Mouse (Mus musculus) myocyte (in vitro differentiated cells): ENCODE measurements around the gene Bpifa6. TPM values are rescaled to one million over a fixed set of nuclear protein-coding genes. Genes with fewer than 3 reads are reported as not detected.

Experiments used
- H3K27me3 ChIP-seq: one replicate; pipeline ENCODE4 v1.6.1; 2011; ENCODE audit not compliant: control insufficient read depth, insufficient read depth, insufficient read length
- H3K36me3 ChIP-seq: one replicate; pipeline ENCODE4 v1.6.1; 2011; ENCODE audit not compliant: control insufficient read depth, insufficient read depth
- H3K4me2 ChIP-seq: one replicate; pipeline ENCODE4 v1.6.1; 2011; ENCODE audit warnings: low read depth, control low read depth
- H3K4me3 ChIP-seq: one replicate; pipeline ENCODE4 v1.5.1; 2011; ENCODE audit warnings: mild to moderate bottlenecking, control low read depth, moderate library complexity
- H3K79me2 ChIP-seq: one replicate; pipeline ENCODE4 v1.6.1; 2011; ENCODE audit not compliant: control insufficient read depth, insufficient read depth
- H3ac ChIP-seq: one replicate; pipeline ENCODE4 v1.6.1; 2011; ENCODE audit not compliant: control insufficient read depth, insufficient read length
- CEBPB ChIP-seq: IDR thresholded peaks from 2 replicates; pipeline ENCODE4 v1.6.1; 2011; ENCODE audit warnings: mild to moderate bottlenecking, moderate library complexity; ENCODE audit not compliant: poor library complexity, insufficient read depth, severe bottlenecking
- E2F4 ChIP-seq: IDR thresholded peaks from one replicate; pipeline ENCODE4 v1.6.1; 2011; ENCODE audit warnings: mild to moderate bottlenecking, control low read depth, moderate library complexity; ENCODE audit not compliant: insufficient read depth
- MAX ChIP-seq: IDR thresholded peaks from one replicate; pipeline ENCODE4 v1.6.1; 2011; ENCODE audit warnings: low read depth, mild to moderate bottlenecking, control low read depth
- MYOD1 ChIP-seq, 3 experiments: IDR thresholded peaks; one replicate each; pipeline ENCODE4 v1.6.1; 2011; ENCODE audit warnings: control low read depth in 2 of 3, low read depth in 2 of 3, mild to moderate bottlenecking in 2 of 3, moderate library complexity in 1 of 3; ENCODE audit not compliant: insufficient read length in 2 of 3, control insufficient read depth in 1 of 3
- MYOG ChIP-seq, 3 experiments: IDR thresholded peaks; one replicate each; pipeline ENCODE4 v1.6.1; 2011; ENCODE audit warnings: control low read depth in 2 of 3, low read depth in 2 of 3, mild to moderate bottlenecking in 2 of 3; ENCODE audit not compliant: insufficient read length in 2 of 3, control insufficient read depth in 1 of 3, insufficient read depth in 1 of 3
- POLR2A ChIP-seq: IDR thresholded peaks from one replicate; pipeline ENCODE4 v1.6.1; 2011; ENCODE audit warnings: low read depth, mild to moderate bottlenecking, control low read depth, moderate library complexity; ENCODE audit not compliant: insufficient read length
- POLR2AphosphoS2 ChIP-seq: IDR thresholded peaks from one replicate; pipeline ENCODE4 v1.6.1; 2011; ENCODE audit warnings: low read depth, control low read depth; ENCODE audit not compliant: insufficient read length
- REST ChIP-seq: IDR thresholded peaks from one replicate; pipeline ENCODE4 v1.6.1; 2011; ENCODE audit warnings: mild to moderate bottlenecking, control low read depth, moderate library complexity; ENCODE audit not compliant: insufficient read depth, insufficient read length
- SRF ChIP-seq: IDR thresholded peaks from one replicate; pipeline ENCODE4 v1.6.1; 2011; ENCODE audit warnings: low read depth; ENCODE audit not compliant: control insufficient read depth, insufficient read length
- TCF12 ChIP-seq: IDR thresholded peaks from one replicate; pipeline ENCODE4 v1.6.1; 2011; ENCODE audit warnings: mild to moderate bottlenecking, control low read depth; ENCODE audit not compliant: poor library complexity, insufficient read depth, severe bottlenecking
- TCF3 ChIP-seq: IDR thresholded peaks from one replicate; pipeline ENCODE4 v1.6.1; 2011; ENCODE audit warnings: low read depth, control low read depth; ENCODE audit not compliant: insufficient read length
- USF1 ChIP-seq: IDR thresholded peaks from one replicate; pipeline ENCODE4 v1.6.1; 2011; ENCODE audit warnings: low read depth, mild to moderate bottlenecking, control low read depth, moderate library complexity
- polyA plus RNA-seq: library from polyadenylated mRNA; unstranded; fragments of >200 nt; fragmentation: generic; extraction: Trizol; gene quantifications from one replicate; pipeline ENCODE4 v1.2.1, GENCODE M21; 2012; ENCODE audit warnings: missing spikeins

The Bpifa6 gene
- polyA plus RNA-seq: not detected

DNA sequence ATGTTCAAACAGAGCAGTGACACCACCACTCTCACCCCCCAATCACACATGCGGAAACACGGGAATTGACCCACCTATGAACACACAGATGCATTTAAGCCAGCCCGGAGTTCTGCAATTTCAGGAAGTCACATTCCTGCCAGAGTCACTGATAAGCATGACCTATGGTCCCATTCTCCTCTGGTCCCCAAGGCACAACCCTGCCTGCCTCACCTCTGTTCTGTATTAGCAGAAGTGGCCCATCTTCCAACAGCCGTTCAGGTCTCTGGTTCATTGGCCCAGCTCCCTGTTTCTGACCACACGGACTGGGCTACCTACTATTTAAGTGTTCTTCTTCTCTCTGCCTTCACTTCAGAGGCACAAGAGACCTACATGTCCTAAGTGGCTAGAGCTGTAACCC, at the start of gene Bpifa6:
Gene Bpifa6, plus strand, starts transcription at position 364 of the 400 bp plus-strand sequence.
- Histone ChIP-seq H3K4me3 (no peak within 1 kb of the TSS), H3ac (no peak within 1 kb of the TSS)
- TF ChIP-seq POLR2A (no peak), USF1 (no peak), CEBPB (no peak), TCF3 (no peak), SRF (no peak), TCF12 (no peak)

DNA sequence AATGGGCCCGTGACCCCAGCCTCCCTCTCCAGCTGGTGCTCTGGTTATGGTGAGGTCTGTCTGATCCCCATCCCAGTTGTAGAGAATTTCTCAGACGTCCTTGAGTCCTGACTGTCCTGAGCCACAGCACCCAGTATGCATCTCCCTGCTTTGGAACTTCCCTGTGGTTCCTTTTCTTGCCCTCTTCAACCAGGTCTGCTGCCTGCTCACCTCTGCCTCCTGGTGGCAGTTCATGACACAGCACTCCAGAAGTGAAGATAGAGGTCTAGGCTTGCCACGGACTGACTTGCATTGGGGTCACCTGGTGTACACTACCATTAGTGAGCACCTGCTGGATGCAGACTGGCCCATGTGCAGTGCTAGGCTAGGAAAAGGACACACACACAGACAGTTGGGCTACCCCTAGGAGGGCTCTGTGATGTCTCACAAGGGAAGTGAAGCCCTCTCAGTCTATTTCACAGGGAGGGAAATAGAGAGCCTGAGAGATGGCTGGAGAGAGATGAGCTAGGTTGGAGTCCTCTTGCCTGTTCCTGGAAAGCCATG, 44.8 kb upstream of the Bpifa6 start:
- Histone ChIP-seq H3K4me2 (no peak overlapping the region), H3K36me3 (no peaks in the 10 kb centered on the region), H3K79me2 (no peaks in the 10 kb centered on the region), H3K27me3 (no peaks in the 10 kb centered on the region), H3K4me3 (no peak overlapping the region), H3ac (no peak overlapping the region)
- TF ChIP-seq E2F4: no peak
- no peak for TF ChIP-seq TCF3
- TF ChIP-seq POLR2AphosphoS2: no peak
- TF ChIP-seq POLR2A: no peak
- no peak for TF ChIP-seq USF1
- TF ChIP-seq REST: no peak
- no peak for TF ChIP-seq MYOD1 (IDR thresholded peaks at IDR 0.05; ENCODE audit: control insufficient read depth in 1 of 3, insufficient read length in 2 of 3, low read depth in 2 of 3)
- no peak for TF ChIP-seq CEBPB
- TF ChIP-seq TCF12: no peak
- TF ChIP-seq SRF: no peak
- TF ChIP-seq MAX: no peak
- no peak for TF ChIP-seq MYOG (IDR thresholded peaks at IDR 0.05; ENCODE audit: control insufficient read depth in 1 of 3, insufficient read depth in 1 of 3, insufficient read length in 2 of 3, low read depth in 2 of 3)

More for the DNA sequence above, at the start of gene Bpifa6:
- Histone ChIP-seq H3K79me2 (no peaks in the 10 kb centered on the region), H3K4me2 (no peak within 1 kb of the TSS), H3K36me3 (no peaks in the 10 kb centered on the region), H3K27me3 (no peaks in the 10 kb centered on the region)

DNA sequence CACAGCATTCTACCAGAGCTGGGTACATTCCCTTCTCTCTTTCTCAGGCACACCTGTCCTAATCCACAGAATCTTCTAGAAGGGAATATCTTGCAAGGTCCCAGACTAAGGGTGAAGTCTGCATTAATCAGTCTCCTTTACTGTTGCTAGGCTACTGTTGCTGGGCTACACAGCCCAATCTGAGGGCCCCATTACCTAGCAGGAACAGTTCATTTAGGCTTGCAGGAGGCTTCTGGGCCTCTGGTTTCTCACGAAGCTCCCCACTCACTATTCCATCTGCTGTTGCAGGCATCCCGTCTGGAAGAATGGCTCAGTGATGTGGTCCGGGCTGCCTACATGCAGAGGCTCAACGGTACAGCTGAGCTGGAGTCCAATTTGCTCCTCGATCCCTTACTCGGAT, 43.6 kb upstream of the Bpifa6 start:
- no peak overlapping the region for H3K4me3 ChIP-seq
- H3K4me2 ChIP-seq: no peak overlapping the region
- no peak for TF ChIP-seq POLR2A
- no peak for TF ChIP-seq REST
- no peak for TF ChIP-seq POLR2AphosphoS2
- no peak for TF ChIP-seq MYOD1 (IDR thresholded peaks at IDR 0.05; ENCODE audit: control insufficient read depth in 1 of 3, insufficient read length in 2 of 3, low read depth in 2 of 3)
- no peak for TF ChIP-seq USF1
- TF ChIP-seq TCF12: no peak
- TF ChIP-seq MYOG (IDR thresholded peaks at IDR 0.05; ENCODE audit: control insufficient read depth in 1 of 3, insufficient read depth in 1 of 3, insufficient read length in 2 of 3, low read depth in 2 of 3): no peak
- TF ChIP-seq CEBPB: no peak
- no peak overlapping the region for H3ac ChIP-seq
- H3K27me3 ChIP-seq: no peaks in the 10 kb centered on the region
- H3K79me2 ChIP-seq: no peaks in the 10 kb centered on the region
- H3K36me3 ChIP-seq: no peaks in the 10 kb centered on the region

DNA sequence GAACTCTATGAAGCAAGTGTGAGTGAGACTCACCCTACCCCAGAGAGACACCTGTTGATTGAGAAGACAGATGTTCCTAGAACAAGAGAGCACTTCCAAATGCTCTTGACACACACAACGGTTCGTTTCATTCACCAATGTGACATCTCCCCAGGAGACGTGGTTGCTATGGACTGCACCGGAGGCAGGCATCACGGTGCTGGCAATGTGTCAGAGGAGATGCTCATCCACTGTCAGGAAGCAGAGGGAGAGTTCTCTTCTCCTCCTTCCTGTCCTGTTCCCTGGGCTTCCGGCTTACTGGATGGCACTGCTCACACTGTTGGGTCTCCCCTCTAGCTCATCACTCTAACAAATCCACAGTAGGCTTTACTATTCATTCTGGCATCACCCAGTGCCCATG, 41.4 kb upstream of the Bpifa6 start:
- Histone ChIP-seq H3K4me3 (no peak overlapping the region), H3K36me3 (no peaks in the 10 kb centered on the region), H3K4me2 (no peak overlapping the region), H3ac (no peak overlapping the region), H3K27me3 (no peaks in the 10 kb centered on the region), H3K79me2 (no peaks in the 10 kb centered on the region)
- TF ChIP-seq POLR2AphosphoS2 (no peak), TCF12 (no peak), TCF3 (no peak), CEBPB (no peak), E2F4 (no peak), POLR2A (no peak), SRF (no peak), MYOD1 (IDR thresholded peaks at IDR 0.05; ENCODE audit: control insufficient read depth in 1 of 3, insufficient read length in 2 of 3, low read depth in 2 of 3) (no peak)

DNA sequence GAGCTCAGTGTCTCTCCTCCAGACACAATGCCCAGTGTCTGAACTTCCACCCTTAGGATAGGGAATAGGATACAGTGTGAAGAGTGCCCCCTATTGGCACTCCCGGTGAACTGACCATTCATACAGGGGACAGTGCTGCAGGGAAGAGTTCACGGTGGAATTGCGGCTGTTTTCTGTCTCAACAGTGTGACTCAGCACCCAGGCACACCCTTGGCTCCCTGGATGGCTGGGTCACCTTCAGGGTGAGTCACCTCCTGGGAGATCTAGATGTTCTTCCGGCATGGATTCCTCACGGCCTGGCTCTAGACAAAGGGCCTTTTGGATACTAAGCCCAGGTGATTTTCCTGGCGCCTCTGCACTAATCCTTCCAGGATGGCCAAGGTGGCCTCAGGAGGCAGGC, 39.4 kb upstream of the Bpifa6 start:
- Histone ChIP-seq H3K4me3 (no peak overlapping the region), H3K4me2 (no peak overlapping the region), H3K79me2 (no peaks in the 10 kb centered on the region), H3K27me3 (no peaks in the 10 kb centered on the region), H3ac (no peak overlapping the region), H3K36me3 (no peaks in the 10 kb centered on the region)
- TF ChIP-seq SRF: no peak
- no peak for TF ChIP-seq MAX
- TF ChIP-seq TCF12: no peak
- TF ChIP-seq E2F4: no peak
- TF ChIP-seq MYOG (IDR thresholded peaks at IDR 0.05; ENCODE audit: control insufficient read depth in 1 of 3, insufficient read depth in 1 of 3, insufficient read length in 2 of 3, low read depth in 2 of 3): no peak
- no peak for TF ChIP-seq USF1
- TF ChIP-seq MYOD1 (IDR thresholded peaks at IDR 0.05; ENCODE audit: control insufficient read depth in 1 of 3, insufficient read length in 2 of 3, low read depth in 2 of 3): no peak
- TF ChIP-seq REST: no peak
- no peak for TF ChIP-seq POLR2A
- TF ChIP-seq POLR2AphosphoS2: no peak
- no peak for TF ChIP-seq TCF3
- TF ChIP-seq CEBPB: no peak
